Mouse (Mus musculus): ENCODE data around the gene Ier2. TPM values are rescaled to one million over a fixed set of nuclear protein-coding genes. Genes with fewer than 3 reads are reported as not detected.
A peak's percentile ranks its signal among the peaks of the same experiment; 100 is the strongest.
"Not testable (repeated sequence)": the region's sequence is repeated elsewhere in the genome, so short reads cannot be mapped to it uniquely, and the experiment has no call there.

Gene Ier2
- polyA plus RNA-seq, 1 experiment: 11.0 TPM

- no peak for TF ChIP-seq CTCF (IDR thresholded peaks at IDR 0.05; ENCODE audit: borderline replicate concordance, extremely low read depth, insufficient read depth, insufficient read length)
- no peak for TF ChIP-seq POLR2A (IDR thresholded peaks at IDR 0.05; ENCODE audit: borderline replicate concordance, extremely low read depth, insufficient read depth, insufficient read length, poor library complexity, severe bottlenecking)
- DNase-seq (ENCODE audit: low read depth): no peak
Observed at GRCm38 (mm10) chr8:84633841-84634584, 28.6 kb downstream of the Ier2 start.

GRCm38 (mm10) chr8:84631813-84632212 lies 30.8 kb downstream of the Ier2 start:
- no peak for DNase-seq (ENCODE audit: low read depth)

DNA sequence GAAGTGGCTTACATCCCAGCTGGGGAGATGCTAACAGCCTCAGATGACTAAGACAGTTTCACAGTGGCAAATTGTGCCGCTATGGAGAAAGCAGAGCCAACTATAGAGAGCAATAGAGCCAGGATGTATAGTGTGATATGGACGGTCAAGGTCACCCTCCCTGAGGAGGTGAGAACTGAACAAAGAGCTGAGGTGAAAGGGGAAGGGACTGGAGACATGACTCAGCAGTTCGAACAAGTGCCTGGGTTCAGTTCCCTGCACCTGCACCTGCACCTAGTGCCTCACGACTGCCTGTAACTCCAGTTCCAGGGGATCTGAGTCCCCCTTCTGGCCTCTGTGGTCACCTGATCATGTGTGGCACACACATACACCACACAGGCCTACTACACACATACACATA lies 32.5 kb downstream of the Ier2 start:
- no peak for DNase-seq (ENCODE audit: low read depth)
- TF ChIP-seq CTCF (IDR thresholded peaks at IDR 0.05; ENCODE audit: borderline replicate concordance, extremely low read depth, insufficient read depth, insufficient read length) (no peak), POLR2A (IDR thresholded peaks at IDR 0.05; ENCODE audit: borderline replicate concordance, extremely low read depth, insufficient read depth, insufficient read length, poor library complexity, severe bottlenecking) (no peak)

More at GRCm38 (mm10) chr8:84631813-84632212, 30.8 kb downstream of the Ier2 start:
- TF ChIP-seq POLR2A (IDR thresholded peaks at IDR 0.05; ENCODE audit: borderline replicate concordance, extremely low read depth, insufficient read depth, insufficient read length, poor library complexity, severe bottlenecking) (no peak), CTCF (IDR thresholded peaks at IDR 0.05; ENCODE audit: borderline replicate concordance, extremely low read depth, insufficient read depth, insufficient read length) (no peak)

DNA sequence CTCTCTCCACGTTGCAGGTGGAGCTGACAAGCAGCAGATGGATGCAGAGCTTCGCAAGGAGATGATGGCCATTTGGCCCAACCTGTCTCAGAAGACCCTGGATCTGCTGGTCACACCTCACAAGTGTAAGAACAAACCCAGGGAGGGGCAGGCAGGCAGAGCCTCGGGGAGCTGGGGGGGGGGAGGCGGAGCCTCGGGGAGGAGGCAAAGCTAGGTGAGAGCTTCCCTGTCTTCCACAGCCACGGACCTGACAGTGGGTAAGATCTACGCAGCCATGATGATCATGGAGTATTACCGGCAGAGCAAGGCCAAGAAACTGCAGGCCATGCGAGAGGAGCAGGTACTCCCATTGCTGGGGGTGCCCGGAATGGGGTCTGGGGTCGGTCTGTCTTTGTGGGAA lies 33.1 kb downstream of the Ier2 start:
- TF ChIP-seq POLR2A (IDR thresholded peaks at IDR 0.05; ENCODE audit: borderline replicate concordance, extremely low read depth, insufficient read depth, insufficient read length, poor library complexity, severe bottlenecking): no peak
- no peak for TF ChIP-seq CTCF (IDR thresholded peaks at IDR 0.05; ENCODE audit: borderline replicate concordance, extremely low read depth, insufficient read depth, insufficient read length)
- DNase-seq (ENCODE audit: low read depth): no peak

DNA sequence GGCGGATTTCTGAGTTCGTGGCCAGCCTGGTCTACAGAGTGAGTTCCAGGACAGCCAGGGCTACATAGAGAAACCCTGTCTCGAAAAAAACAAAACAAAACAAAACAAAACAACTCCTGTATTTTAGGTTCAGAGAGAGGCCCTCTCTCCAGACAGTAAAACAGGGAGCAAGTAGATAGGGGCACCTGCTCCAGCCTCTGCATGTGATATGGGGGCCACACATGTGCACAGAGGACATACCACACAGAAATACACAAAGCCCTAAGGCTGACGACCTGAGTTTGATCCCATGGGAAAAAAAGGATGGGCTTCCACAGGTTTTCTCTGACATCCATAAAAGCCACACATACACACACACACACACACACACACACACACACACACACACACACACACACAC lies 39.2 kb downstream of the Ier2 start:
- not testable (repeated sequence) for DNase-seq (ENCODE audit: low read depth)

- DNase-seq (ENCODE audit: low read depth): no peak
- TF ChIP-seq POLR2A (IDR thresholded peaks at IDR 0.05; ENCODE audit: borderline replicate concordance, extremely low read depth, insufficient read depth, insufficient read length, poor library complexity, severe bottlenecking): no peak
- no peak for TF ChIP-seq CTCF (IDR thresholded peaks at IDR 0.05; ENCODE audit: borderline replicate concordance, extremely low read depth, insufficient read depth, insufficient read length)
Observed at GRCm38 (mm10) chr8:84621102-84621625, 41.5 kb downstream of the Ier2 start.

GRCm38 (mm10) chr8:84617005-84617404 lies 45.6 kb downstream of the Ier2 start:
- no peak for DNase-seq (ENCODE audit: low read depth)
- TF ChIP-seq CTCF (IDR thresholded peaks at IDR 0.05; ENCODE audit: borderline replicate concordance, extremely low read depth, insufficient read depth, insufficient read length) (no peak), POLR2A (IDR thresholded peaks at IDR 0.05; ENCODE audit: borderline replicate concordance, extremely low read depth, insufficient read depth, insufficient read length, poor library complexity, severe bottlenecking) (no peak)

- no peak for DNase-seq (ENCODE audit: low read depth)
- no peak for TF ChIP-seq POLR2A (IDR thresholded peaks at IDR 0.05; ENCODE audit: borderline replicate concordance, extremely low read depth, insufficient read depth, insufficient read length, poor library complexity, severe bottlenecking)
- no peak for TF ChIP-seq CTCF (IDR thresholded peaks at IDR 0.05; ENCODE audit: borderline replicate concordance, extremely low read depth, insufficient read depth, insufficient read length)
Observed at GRCm38 (mm10) chr8:84615666-84616485, 46.8 kb downstream of the Ier2 start.

DNA sequence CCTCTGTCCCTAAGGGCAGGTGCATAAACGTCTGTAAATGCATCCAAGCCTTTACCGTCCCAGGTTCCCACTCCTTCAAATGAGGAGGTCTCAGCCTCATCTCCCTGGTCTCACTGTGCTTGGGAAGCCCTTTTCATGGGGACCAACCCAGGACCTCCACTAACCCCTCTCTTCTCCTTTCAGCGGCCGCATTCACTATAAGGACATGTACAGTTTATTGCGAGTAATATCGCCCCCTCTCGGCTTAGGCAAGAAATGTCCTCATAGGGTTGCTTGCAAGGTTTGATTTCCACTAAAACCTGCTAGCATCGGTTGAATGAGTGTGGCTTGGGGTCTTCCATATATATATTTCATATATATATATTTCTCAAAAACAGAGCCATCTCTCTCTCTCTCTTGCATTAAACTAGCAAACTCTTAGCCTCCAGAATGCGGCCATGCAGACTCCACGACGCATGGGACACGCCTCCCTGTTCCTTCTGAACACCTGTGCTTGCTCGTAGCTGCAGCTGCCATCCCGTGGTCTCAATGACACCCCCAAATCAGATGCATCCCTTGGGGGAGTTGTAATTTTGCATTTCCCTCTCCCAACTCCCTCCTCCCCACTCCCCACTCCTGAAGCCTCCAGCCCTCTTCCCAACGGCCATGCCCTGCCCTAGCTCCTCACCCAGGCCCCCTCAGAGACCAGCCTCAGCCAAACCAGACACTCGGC lies 48.0 kb downstream of the Ier2 start:
- DNase-seq (ENCODE audit: low read depth): peak; percentile 60
- peak; percentile 54; the same call in 1 of the 2 replicates for TF ChIP-seq CTCF (IDR thresholded peaks at IDR 0.05; ENCODE audit: borderline replicate concordance, extremely low read depth, insufficient read depth, insufficient read length)
- TF ChIP-seq POLR2A (IDR thresholded peaks at IDR 0.05; ENCODE audit: borderline replicate concordance, extremely low read depth, insufficient read depth, insufficient read length, poor library complexity, severe bottlenecking): no peak

Other genes with a start within 250 kb of the Ier2 start
- gene Trmt1, start 23.5 kb upstream of the Ier2 start, polyA plus RNA-seq (2012; rRNA removed): 113 and 120 TPM in 2 replicates
- 81.8 and 87.0 TPM in 2 replicates for gene Nacc1, start 25.0 kb upstream of the Ier2 start, polyA plus RNA-seq (2012; rRNA removed)
- 3.4 and 4.7 TPM in 2 replicates for gene Lyl1, start 38.6 kb upstream of the Ier2 start, polyA plus RNA-seq (2012; rRNA removed)
- 0.92 and 1.5 TPM in 2 replicates for gene G430095P16Rik, start 60.2 kb upstream of the Ier2 start, polyA plus RNA-seq (2012; rRNA removed)
- 34.0 and 46.8 TPM in 2 replicates for gene Nfix, start 137.5 kb upstream of the Ier2 start, polyA plus RNA-seq (2012; rRNA removed)
- gene Dand5, start 160.0 kb upstream of the Ier2 start, polyA plus RNA-seq (2012; rRNA removed): 8.0 and 8.9 TPM in 2 replicates
- gene Gadd45gip1, start 168.7 kb upstream of the Ier2 start, polyA plus RNA-seq (2012; rRNA removed): 30.1 and 39.2 TPM in 2 replicates
- 63.7 and 66.0 TPM in 2 replicates for gene Rad23a, start 177.8 kb upstream of the Ier2 start, polyA plus RNA-seq (2012; rRNA removed)
- 374 and 466 TPM in 2 replicates for gene Calr, start 184.1 kb upstream of the Ier2 start, polyA plus RNA-seq (2012; rRNA removed)
- 109 and 153 TPM in 2 replicates for gene Farsa, start 194.1 kb upstream of the Ier2 start, polyA plus RNA-seq (2012; rRNA removed)
- gene Syce2, start 209.3 kb upstream of the Ier2 start, polyA plus RNA-seq (2012; rRNA removed): 15.1 and 24.2 TPM in 2 replicates
- 41.9 and 55.4 TPM in 2 replicates for gene Gcdh, start 231.1 kb upstream of the Ier2 start, polyA plus RNA-seq (2012; rRNA removed)
- 0.66 and 0.77 TPM in 2 replicates for gene Klf1, start 239.1 kb upstream of the Ier2 start, polyA plus RNA-seq (2012; rRNA removed)
- gene Dnase2a, start 245.7 kb upstream of the Ier2 start, polyA plus RNA-seq (2012; rRNA removed): 5.1 and 6.8 TPM in 2 replicates